Mouse (Mus musculus) ZHBTc4 (cell line): ENCODE measurements around the gene Il33.
"Not testable (repeated sequence)": the region's sequence is repeated elsewhere in the genome, so short reads cannot be mapped to it uniquely, and the experiment has no call there.

Experiments
- DNase-seq: peaks from one replicate; pipeline ENCODE4 v3.0.0-alpha.2; 2011; ENCODE audit warnings: low read depth, low spot score

Gene Il33

DNA sequence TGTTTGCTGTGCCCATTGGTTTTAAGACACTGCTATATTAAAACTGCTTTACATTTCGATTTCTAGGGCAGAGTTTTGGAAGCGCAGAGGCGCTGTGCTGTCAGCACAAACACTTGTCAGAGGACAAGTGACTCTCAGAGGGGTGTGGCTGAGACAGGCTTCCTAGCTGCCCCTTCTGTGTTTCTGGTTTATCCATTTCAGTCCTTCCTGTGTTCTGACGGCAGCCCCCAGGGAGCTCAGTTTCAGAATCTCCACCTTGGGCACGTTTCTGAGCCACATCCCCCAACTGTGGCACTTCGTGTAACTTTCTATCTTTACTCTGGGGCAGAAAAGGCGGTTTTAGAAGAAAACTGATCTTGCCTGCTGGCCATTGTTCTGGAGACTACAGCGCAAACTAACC lies 12.5 kb downstream of the Il33 start:
- no peak for DNase-seq

DNA sequence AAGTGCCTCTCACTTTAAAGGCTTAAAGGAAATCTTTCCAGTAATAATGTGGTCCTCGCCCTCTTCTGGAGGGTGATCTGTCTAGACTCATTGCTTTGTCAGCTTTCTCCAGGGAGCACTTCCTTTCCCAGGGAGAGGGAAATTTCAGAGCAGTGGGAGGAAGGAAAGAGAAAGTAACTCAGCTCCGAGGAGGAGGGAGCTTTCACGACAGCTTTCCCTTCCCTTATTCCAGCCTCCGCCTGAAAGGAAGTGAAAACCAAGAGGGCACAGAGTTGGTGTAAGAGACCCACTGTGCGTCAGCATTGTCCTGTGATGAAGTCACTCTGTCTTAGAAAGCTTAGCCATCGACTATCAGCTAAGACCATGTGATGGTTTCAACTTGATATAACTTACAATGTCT lies 15.3 kb downstream of the Il33 start:
- DNase-seq, result no peak

DNA sequence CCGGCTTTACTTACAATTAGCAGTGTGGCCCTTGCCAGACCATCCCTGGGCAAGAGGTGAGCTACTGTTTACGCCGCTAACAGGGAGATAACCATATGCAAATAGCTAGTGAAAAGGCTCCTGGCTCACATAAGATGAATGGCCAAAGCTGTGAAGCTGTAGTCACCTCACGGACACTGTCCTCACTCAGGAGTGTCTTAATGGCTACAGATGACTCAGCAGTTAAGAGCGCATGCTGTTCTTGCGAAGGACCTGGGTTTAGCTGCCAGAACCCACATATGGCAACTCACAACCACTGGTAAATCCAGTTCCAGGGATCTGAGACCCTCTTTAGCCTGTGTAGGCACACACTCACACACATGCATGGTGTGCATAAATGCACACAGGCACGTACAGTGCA lies 16.3 kb downstream of the Il33 start:
- no peak for DNase-seq

DNA sequence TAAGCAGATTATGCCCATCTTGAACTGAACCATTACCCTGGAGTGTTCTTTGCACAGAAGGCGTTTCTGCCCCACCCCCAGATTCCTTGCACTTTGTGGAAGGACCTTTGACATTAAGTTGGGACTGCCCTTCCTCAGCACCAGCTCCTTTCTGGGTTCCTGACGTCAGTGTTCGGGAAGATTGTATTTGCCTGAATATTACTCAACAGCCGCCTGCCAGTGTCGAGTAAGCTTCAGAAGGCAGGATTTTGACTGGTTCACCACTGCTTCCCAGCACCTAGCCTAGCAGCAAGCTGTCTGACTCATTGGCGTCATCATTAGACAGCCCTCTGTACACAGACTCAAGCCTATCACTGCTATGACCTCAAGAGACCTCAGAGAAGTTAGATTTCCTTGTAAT lies 17.4 kb downstream of the Il33 start:
- no peak for DNase-seq

DNA sequence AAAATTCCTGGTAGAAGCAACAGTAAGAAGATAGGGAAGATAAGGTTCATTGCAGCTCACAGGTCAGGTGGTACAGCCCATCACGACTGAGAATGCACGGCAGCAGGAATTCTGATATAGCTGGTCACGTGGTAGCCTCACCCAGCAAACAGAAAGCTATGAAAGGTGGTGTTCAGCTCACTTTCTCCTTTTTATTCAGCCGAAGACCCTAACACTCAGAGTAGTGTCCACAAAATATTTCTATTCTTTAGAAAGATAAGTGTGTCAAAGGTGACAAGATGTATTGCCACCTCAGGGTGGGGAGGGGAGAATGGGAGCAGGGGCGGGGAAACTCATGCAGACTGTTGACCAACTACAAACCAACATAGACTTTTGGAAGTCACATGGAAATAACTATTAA lies 19.5 kb downstream of the Il33 start:
- no peak for DNase-seq

DNA sequence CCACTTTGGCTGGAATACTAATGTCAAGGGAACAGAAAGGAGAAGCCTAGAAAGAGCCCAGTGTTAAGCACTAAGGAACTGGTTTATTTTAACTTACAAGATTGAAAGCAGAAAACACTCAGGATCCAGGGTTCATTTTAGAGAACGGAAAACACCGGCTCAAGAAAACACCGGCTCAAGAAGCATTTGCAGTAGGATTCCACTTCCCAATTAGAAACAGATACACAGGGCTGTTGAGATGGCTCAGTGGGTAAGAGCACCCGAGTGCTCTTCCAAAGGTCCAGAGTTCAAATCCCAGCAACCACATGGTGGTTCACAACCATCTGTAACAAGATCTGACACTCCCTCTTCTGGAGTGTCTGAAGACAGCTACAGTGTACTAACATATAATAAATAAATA lies 20.0 kb downstream of the Il33 start:
- not testable (repeated sequence) for DNase-seq

DNA sequence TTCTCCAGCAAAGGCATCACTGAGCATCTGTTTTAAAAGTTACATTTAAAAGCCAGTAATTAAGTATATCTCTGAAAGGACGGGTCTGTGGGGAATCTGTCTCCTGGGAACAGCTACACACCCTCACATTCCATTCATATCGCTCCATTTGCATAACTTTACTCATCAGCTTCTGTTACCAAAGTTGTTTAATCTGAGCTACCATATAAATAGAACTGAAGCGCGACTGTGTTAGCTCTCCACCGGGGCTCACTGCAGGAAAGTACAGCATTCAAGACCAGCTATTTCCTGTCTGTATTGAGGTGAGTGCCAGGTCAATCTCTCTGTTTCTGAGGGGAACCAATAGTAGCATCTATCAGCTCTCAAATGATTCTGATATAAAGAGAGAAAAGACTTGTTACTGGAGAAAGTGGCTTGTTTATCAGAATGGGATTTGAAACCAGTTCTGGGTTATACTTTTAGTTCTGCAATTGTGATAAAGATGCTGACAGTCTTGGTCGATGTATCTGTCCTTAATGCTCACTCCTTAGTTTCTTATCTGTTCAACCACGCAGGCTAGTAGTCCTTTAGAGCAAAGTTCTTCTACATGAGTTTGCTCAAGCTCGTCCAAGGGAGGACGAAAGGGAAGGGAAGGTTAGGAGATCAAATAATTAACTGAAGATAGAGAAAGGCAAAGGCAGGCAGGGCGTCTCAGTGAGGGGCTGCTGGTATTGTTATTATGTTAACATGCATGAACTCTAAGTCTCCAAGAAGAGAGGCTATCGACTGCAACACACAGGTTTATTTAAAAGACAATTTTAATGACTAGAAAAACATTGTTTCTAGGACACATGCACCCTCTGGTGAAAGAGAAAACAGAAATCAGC lies 20.9 kb downstream of the Il33 start:
- DNase-seq, result peak; percentile 77

DNA sequence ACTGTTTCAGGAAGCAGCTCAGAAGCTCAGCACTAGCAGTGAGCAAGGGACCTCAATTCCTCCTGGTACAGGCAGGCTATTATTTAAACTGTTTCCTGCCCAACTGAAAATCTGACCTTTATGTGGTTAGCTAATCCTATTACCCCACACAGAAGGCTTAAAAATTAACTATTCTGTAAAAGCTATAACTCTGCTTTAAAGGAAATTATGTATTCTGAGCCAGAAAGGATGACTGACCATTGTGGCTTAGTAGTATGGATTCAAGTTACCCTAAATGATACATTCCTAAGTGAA lies 21.5 kb downstream of the Il33 start:
- no peak for DNase-seq

DNA sequence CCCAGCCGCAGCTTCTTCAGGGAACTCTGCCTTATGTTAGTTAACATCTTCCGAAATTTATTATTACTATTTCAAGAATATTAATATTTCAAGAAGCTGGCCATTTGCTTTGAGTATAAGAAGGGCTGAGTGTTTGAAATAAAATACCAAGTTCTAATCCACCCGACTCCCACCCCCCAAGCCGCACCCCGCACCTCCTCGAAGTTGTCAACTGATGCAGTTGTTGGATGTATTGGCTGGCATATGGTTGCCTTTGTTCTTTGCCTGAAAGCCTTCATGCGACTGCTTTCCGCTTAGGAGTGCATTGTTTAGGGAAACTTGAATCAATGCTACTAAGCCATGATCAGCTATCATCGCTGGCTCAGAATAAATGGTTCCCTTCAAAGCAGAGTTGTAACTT lies 22.1 kb downstream of the Il33 start:
- no peak for DNase-seq

DNA sequence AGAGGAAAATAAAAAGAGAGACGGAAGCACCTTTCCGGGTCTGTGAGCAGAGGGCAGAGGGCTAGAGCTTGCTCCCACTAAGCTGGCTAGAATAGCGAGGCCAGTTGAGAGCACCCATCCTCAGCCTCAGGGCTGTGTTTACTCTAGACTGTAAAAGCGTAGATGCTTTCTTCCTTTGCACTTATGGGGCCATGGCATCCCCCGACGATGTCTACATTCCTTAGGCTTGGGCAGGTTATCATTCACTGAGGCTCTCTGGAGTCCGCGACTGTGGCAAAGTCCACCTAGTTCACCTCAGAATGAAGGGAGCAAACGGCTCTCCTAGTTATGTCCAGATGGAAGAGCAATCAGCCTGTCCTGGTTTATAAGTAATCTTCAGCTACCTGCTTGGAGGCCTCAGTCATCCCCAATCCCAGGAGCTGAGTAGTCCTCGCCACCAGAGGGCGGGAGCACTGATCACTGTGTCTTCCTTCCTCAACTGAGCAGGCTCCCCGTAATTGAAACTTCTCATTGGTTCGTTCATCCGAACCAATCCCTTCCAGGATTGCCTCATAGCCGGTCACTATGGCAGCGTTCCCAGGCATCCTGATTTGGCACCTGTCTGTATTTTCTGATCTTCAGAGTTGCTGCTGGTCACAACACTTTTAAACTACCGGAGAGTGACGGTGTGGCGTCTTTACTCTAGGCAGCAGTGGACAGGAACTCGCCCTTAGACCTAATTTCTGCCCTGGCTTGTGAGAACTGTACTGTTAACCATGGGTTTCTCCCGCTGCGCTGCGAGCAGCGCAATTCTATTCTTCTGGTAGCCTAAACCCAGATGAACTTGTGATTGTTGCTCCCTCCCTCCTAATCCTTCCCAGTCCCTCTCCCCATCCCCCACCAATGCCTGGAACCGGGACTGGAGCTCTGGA lies 23.2 kb downstream of the Il33 start:
- peak; percentile 87 for DNase-seq

DNA sequence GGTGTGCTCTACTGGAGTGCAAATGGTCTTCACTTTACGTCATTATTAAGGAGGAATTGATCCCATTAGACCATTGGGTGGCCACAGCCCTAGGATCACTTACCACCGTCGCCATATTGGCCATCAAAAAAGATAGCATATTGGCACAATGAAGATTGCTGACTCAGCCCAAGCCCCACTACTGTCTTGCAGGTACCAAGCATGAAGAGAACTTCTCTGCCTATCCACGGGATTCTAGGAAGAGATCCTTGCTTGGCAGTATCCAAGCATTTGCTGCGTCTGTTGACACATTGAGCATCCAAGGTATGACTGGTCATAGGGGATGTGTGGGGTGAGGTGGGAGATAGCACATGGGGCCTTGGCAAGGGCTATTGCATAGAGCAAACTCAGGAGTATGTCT lies 27.6 kb downstream of the Il33 start:
- DNase-seq, result no peak

DNA sequence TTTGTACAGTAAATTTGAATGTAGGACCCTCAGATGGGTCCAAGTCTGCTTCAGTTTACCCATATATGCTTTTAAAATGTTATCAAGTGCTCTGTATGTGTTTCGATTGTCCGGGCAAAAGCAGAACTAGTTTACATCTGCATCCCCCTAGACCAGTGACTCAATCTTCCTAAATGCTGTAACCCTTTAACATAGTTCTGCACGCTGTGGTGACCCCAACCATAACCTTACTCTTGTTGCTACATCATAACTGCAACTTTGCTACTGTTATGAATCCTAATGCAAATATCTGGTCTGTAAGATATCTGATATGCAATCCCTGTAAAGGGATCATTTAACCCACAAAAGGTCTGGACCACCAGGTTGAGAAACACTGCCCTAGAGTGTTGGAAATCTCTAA lies 28.9 kb downstream of the Il33 start:
- DNase-seq, result no peak

DNA sequence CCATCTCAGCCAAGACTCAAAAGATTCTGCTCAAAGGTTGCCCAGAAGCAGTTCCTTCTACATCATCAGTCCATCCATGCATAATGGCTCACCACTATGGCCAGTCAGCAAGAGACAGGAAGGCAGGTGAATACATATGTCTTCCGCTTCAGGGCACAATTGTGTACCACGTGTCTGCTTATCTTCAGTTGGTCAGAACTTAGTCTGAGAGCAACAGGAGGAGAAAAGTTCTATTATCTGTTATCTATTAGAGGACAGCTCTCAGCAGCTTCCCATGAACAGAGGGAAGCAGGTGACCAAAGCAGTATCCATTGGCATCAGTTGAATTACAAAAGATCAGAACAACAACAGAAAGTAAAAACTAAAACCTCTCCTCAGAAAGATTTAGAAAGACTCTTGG lies 30.5 kb downstream of the Il33 start:
- no peak for DNase-seq

DNA sequence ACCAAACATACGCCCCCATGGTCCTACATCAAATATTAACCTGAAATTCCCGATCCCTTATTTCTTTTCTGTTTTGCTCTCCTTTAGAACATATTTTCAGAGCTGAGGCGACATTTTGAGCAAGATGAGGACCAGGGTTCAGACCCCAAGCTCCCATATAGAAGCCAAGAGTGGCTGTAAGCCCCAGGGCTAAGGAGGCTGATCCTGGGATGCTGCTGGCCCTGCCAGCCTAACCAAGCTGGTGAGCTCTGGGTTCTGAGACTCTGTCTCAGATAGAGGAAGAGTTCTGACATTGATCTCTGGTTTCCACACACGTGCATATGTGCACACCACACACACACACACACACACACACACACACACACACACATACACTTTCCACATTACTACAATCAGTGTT lies 36.0 kb downstream of the Il33 start:
- no peak for DNase-seq

DNA sequence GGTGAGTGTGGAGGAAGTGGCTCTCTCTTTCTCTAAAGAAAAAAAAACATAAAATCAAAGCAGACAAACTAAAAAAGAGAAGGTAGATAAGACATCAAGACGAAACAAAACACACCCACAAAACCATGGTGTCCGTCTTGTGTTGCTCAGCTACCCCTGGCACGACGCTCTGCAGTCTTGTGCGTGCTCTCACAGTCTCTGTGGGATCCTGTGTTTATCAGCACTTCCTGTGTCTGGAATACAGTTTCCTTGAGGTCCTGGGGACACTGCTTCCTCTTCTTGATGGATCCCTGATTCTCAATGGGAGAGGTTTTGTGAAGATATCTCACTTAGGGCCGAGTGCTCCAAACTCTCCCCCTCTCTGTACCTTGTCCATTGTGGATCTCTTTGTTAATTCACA lies 36.9 kb downstream of the Il33 start:
- DNase-seq, result no peak

DNA sequence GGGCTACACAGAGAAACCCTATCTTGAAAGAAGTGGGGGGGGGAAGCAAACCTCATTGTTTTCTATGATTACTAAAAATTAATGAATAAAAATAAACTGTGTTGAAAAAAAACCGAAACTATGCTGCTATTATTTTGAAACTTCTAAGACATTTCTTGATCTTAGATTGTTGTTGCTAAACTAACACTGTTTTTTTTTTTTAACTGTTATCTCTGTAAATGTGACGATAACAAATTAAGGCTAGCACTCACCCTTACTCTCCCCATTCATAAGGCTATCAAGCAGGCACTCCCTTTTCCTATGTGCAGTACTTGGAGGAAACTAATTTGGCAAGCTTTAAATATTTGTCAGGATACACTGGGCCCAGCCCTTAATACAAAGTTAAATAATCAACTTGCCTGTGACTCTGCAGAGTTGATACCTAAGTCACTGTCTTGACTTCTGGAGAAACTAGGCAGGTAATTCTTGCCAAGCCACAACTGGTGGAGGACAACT lies 38.7 kb downstream of the Il33 start:
- no peak for DNase-seq

DNA sequence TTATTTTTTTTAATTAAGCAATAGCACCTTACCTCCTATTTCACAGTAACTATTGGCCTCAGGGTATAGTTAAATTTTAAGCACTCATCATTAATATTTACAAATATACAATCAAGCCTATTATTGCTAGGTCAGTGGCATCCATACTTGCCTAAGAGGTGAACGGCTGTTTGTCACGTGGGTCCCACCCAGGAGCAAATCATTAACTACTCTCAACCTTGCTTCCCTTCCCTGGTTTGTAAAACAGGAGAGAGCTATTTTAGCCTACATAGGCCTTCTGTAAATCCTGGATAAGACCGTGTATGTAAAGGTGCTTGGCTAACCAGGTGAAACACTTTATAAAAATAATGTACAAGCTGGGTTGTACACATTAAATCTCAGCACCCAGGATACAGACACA lies 43.0 kb downstream of the Il33 start:
- DNase-seq, result no peak

DNA sequence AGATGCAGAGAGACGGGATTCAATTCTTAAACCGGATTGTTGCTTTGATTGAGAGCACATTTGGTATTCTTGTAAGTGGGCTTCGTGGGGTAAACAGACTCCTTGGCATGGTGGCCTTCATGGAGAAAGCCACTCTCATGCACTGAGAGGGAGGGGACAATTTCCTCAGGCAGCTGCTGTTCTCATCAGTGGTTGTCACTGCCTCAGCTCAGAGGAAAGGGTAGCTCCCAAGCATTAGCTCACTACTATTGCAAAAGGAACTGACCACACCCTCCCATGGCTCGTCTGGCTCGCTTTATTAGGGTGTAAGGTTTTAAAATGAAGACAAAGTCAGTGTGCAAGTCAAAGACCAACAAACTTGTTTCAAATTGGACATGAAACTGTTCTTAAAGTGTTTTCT lies 48.5 kb downstream of the Il33 start:
- no peak for DNase-seq

DNA sequence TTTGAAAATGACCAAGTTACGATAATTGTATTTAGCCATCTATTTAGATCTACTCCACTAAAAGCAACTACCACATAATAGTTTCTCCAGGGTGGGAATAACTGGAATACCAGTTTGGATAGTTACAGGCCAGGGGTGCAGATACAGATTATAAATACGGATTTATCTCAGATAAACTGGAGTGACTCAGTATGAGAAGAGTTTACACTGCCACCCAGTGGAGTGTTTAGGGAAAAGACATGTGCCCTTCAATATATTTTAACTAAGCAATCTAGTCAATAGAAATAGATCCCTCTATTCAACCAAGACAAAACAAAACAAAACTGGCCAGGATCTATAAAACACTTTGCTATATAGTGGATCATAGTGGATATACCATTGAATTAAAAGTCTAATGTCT lies 53.9 kb downstream of the Il33 start:
- DNase-seq, result peak; percentile 39

DNA sequence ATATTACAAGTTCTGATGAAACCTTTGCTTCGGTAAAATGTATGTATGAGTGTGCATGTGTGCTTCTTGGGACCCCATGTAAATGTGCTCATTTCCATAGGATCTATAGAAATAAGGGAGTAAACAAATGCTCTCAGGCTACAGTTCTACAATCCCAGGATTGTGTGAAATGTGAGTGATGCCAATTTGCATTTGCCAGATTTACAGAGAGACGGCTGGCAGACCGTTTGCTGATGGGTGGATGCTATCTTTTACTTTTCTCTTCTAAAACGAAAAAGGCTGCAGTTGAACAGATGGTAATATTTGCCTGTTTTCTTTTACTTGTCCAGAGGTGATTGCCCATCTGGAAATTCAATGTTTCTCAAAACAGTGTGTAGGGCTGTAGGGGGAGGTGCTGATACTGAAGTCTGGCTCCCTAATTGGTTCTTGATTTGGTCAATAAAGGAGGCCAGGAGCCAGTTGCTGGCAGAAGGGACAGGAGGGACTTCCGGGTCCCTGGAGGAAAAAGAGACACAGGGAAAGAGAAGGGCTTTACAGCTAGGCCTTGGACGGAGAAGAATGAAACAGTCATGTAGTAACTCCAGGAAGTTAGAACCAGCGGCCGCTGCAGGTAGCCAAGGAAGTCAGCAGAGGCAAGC lies 54.7 kb downstream of the Il33 start:
- no peak for DNase-seq

DNA sequence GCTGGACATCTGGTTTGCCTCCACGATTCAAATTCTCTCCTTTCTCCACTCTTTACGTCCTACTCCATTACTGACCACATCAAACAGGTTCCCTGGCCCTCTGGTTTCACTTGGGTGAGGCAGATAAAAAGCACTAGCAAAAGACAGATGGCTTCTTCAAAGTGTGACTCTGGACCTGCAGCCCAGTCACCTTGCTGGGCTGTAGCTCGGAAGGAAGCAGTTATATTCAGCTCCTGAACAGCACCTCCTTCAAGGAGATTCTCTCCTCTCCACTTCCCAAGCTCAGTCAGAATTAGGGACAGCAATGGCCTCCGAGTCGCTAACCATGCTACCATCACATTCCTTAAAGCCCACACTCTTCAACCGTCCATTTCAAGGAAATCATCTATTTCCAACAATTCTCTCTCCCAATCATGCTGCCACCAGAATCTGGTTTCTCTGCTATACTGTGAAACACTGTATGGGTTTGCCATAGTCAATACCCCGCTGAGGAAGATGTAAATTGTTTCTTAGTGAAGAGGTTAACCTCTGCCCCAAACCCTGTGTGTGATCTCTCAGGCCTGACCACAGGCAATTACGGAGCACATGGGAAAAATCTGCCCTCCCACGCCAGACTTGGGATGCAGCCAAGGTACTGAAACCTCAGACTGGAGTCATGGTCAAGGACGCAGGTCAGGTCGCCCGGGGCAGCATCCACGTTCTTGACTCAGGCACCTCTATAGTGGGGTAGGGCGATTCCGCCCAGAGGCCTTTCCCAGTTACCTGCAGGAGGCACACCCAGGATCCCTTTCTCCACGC lies 59.5 kb downstream of the Il33 start:
- peak; percentile 55 for DNase-seq
